Mouse (Mus musculus) kidney, postnatal 14 days (tissue): Measurements from ENCODE around the gene Zswim9.

Experiments used
- DNase-seq: peaks from one replicate; pipeline ENCODE4 v3.0.0; 2022; ENCODE audit warnings: mixed read lengths

Gene Zswim9

DNA sequence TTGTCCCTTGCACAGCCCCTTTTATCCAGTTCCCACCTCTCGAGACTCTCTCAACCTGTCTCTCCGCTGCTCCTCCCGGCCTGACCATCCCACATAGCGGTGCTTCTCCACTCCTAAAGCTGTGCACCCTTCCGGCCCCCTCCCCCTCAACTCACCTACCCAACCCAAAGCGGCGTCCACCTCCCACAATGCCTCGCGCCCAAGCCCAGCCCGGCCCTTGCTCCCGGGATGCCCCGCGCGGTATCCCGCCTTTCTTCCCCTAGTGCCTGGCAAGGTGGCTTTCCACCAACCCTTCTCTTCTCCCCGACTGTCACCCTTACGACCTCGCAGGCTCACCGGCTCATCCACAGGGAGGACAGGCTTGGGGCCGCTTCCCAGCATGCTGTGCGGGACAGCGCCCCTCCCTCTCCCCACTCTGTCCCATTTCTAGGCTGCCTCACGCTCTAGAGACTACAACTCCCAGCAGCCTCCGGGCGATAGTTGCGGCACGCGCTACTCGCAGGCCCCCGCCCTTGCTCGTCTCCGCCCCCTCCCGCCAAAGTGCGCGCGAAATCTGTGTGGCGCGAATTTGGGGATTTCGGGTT is at the start of gene Zswim9:
TSS of gene Zswim9 (minus strand) at position 414 of the 584 bp plus-strand sequence.
- peak; percentile 95 for DNase-seq

DNA sequence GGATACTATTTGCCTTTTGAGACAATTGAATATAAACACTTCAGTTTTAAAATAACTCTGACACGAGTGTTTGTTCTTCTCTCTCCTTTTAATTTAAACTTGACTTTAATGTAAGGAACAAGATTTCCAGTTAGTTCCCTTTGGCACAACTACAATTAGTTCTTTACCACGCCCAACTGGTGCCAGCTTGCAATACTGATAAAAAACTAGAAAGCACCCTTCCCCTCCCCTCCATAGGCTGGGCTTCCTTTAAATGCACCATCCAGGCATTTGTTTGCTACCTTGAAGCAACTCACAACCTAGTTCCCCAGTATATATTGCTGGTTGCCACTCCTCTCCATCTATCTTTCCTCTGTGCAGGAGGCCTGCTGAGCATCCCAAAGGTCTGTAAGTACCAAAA is 45.8 kb upstream of the Zswim9 start, which contains the start of gene Pla2g4c:
TSS of gene Pla2g4c (plus strand) at position 340 of the 400 bp plus-strand sequence.
- DNase-seq, result no peak

DNA sequence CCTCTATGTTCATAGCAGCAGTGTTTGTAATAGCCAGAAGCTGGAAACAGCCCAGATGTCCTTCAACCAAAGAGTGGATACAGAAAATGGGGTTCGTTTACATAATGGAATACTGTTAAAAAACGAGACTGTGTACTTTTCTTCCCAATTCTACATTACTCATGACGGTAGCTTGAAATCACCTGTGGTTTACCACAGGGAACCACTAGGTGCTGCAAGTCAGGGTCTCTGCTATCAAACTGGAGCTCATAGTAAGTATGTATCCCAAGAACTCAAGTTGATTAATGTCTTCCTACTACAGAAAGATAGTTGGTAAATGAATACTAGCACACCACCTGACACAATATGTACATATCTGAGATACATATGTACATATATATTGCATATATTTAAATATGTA is 42.9 kb upstream of the Zswim9 start:
- DNase-seq, result no peak

GRCm38 (mm10) chr7:13314095-13314597 is 35.6 kb upstream of the Zswim9 start:
- DNase-seq, result peak; percentile 15

GRCm38 (mm10) chr7:13311401-13311800 is 32.9 kb upstream of the Zswim9 start:
- no peak for DNase-seq

DNA sequence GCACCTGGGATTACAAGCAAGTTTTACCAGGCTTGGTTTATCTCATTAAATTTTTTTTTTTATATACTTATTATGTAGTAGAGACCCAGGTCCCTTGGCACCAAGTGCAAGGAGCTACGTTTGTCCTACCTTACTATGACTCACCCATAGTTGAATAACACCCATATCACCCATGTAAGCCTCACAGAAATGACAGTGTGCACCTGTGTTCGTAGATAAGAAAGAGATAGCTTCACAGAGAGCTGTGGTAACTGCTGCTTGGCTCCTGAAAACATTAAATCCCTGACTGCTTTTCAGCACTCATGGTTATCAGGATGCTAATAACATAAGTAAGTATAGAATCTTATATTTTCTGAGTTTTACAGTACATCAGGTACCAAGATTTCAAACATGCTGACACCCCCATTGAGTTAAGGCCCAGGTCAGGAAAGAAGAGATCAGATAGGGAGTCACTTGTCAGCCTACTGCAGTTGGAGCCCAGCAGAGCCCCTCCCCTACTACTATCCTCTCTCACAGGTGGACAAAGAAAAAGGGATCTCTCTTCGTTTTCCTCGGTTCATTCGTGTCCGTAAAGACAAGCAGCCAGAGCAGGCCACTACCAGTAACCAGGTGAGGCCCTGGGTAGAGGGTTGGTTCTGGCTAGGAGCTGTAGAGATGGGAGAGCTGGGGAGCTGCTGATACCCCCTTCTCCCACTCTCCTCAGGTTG is 32.1 kb upstream of the Zswim9 start:
- DNase-seq, result no peak

DNA sequence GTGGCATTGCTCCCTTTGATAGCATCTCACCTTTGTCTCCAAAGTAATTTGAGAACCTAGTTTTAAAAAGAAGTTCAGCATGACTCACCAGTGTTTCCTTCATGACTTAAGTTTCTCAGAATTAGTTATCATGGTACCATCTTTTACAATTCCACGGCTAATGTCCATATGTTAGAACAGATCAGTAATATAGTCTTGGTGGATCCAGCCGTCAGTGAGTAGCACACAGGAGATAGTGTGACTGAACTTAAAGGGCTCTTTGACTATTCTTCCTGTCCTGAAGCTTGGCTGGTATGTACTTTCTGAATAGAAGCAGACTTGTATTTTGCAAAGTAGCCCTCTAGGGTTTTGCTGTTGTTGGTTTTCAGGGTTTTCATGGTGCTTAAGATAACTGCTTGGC is 30.9 kb upstream of the Zswim9 start:
- DNase-seq, result no peak

GRCm38 (mm10) chr7:13303372-13303771 is 24.9 kb upstream of the Zswim9 start:
- no peak for DNase-seq

DNA sequence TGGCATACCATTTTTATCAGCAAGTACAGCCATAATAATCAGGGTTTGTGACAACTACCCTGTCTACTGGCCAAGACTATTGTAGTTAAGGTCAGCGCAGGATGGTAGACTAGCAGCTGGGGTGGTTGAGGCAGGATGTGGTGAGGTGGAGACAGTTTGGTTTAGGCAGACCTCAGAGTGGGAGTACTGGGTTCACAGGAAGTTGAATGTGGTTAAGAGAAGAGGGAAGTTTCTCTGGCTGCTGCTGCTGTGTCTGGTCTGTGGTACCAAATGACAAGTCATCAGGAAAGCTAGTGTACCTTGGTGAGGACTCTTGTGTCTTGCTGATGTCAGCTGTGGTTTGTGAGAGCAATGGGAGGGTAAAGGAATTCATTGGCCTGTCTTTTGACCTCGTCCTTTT is 24.3 kb upstream of the Zswim9 start:
- no peak for DNase-seq

DNA sequence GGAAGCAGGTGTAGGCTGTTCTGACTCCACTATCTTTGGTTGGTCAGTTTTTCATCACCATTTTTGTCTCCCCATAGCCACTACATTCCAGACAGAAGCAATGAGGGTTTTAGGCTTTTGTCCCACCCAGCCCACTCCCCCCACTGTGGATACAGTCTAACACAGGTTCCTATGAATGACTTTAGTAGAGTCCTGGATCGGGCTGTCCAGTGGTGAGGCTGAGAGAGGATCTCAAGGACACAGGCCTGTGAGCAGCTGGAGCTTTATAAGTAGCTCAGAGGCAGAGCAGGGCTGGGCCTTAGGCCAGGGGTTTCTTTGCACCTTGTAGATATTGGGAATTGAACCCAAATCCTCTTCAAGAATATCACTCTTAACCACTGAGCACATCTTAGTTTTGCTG is 23.1 kb upstream of the Zswim9 start:
- no peak for DNase-seq

DNA sequence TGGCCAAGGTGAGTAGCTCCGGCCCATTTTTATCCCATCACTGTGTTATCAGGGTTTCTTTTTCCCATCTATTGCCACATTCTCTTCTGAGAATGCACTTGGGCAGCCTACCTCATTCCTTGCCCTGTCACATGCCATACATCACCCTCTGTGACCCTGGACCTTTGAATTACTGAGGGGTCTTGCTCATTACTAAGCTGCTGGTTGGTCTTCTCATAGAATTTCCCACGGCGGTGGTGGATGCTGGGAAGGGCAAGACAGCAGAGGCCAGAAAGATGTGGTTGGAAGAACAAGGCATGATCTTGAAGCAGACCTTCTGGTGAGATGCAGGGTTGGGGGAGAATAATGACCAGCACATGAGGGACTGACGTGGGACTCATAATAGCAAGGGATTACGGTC is 20.3 kb upstream of the Zswim9 start:
- no peak for DNase-seq

- DNase-seq, result no peak
Observed at GRCm38 (mm10) chr7:13297636-13298035, 19.1 kb upstream of the Zswim9 start.

DNA sequence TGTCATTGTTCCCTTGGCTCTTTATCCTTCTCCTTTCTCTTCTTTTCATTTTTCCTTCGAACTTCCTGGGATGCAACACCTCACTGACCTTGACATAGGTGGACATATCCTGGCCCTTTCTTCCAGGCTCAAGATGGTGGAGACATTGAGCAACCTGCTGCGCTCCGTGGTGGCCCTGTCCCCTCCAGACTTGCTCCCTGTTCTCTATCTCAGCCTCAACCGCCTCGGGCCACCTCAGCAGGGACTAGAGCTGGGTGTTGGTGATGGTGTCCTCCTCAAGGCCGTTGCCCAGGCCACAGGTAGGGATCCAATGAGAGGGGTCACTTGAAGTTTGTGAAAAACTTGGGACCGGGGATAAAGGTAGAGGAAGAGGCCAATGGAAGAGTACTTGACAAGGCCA is 16.7 kb upstream of the Zswim9 start:
- no peak for DNase-seq

- DNase-seq, result no peak
Observed at GRCm38 (mm10) chr7:13293878-13294855, 15.6 kb upstream of the Zswim9 start.

DNA sequence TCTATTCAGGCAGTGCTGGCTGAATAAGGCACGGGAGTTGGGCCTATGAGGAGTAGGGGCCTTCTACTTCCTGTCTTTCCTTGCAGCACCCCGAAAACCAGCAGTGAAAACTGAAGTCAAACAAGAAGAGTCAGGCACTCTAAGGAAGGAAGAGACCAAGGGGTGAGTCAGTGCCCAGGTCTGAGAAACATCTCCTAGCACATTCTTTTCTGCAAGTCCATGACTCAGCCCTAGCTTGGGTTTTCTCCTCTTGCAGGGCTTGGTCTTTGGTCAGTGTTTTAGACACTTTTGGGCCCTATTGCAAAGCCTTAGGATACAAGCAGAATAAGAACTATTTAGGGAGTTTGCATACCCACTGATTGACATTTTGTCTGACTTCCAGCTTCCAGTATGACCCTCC is 12.8 kb upstream of the Zswim9 start:
- DNase-seq, result no peak

GRCm38 (mm10) chr7:13290041-13290675 is 11.6 kb upstream of the Zswim9 start:
- no peak for DNase-seq

GRCm38 (mm10) chr7:13288621-13289020 is 10.1 kb upstream of the Zswim9 start:
- no peak for DNase-seq

DNA sequence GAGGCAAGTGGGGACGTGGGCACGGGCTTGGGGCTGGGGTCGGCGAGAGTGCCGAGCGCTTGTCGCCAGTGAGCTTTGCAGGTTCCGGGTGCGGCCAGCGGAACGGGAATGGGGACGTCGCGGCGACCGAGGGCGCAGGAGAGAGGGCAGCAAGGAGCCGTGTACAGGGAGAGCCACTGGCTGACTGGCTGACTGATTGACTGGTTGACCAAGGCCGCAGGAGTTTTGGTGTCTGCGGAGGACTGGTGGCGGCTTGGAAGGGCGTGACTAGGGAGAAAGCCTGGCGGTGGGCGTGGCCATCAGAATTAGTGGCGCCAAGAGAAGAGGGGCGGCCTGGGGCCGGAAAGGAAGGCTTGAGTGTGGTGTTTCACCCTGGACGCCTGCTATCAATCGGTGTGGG is 436 bp upstream of the Zswim9 start:
- peak; percentile 5 for DNase-seq

DNA sequence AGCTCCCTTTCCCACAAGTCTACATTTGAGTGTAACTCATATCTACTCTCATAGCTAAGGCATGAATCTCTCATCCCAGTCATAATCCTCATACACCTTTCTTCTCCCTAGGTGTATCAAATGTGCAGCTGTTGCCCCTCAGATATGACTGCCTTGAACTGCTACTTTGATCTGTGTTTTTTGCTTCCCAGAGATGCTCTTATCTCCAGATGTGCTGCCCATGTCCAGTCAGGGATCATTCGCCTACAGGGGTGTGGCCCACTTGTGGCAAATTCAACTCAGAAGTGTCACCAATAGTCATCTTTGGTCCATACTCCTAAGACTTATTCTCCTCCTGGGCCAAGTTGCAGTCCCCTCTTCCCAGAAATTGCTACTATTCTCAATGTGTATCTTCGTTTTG is 688 bp downstream of the Zswim9 start:
- no peak for DNase-seq

- DNase-seq, result no peak
Observed at GRCm38 (mm10) chr7:13277081-13277480, 1.4 kb downstream of the Zswim9 start, which contains the start of gene Lig1. Gene Lig1, plus strand, starts transcription at chr7:13277283.

- DNase-seq, result no peak
Observed at GRCm38 (mm10) chr7:13271704-13272103, 6.8 kb downstream of the Zswim9 start.

GRCm38 (mm10) chr7:13269394-13269793 is 9.1 kb downstream of the Zswim9 start:
- DNase-seq, result no peak
